Mouse (Mus musculus) heart, embryonic 12.5 days (tissue): ENCODE results near the gene Gm17027. TPM values are rescaled to one million over a fixed set of nuclear protein-coding genes. Genes with fewer than 3 reads are reported as not detected.
"Not testable (repeated sequence)": the region's sequence is repeated elsewhere in the genome, so short reads cannot be mapped to it uniquely, and the experiment has no call there.

ENCODE experiments used
- ATAC-seq: fragments of 200-750 bp; cut with Nextera tagmentation; 2 replicates; pipeline ENCODE4 v1.8.0; 2017; ENCODE audit warnings: moderate TSS enrichment, moderate library complexity; ENCODE audit not compliant: insufficient number of reproducible peaks, low FRiP score
- H3K27ac ChIP-seq: fragments of 300-500 bp; sonication (generic); 2 replicates; pipeline ENCODE4 v1.5.1; 2016; ENCODE audit warnings: mild to moderate bottlenecking, moderate library complexity; ENCODE audit not compliant: poor library complexity, severe bottlenecking
- H3K27me3 ChIP-seq: fragments of 300-500 bp; sonication (generic); replicated peaks from 2 replicates; pipeline ENCODE4 v1.6.1; 2016; ENCODE audit warnings: mild to moderate bottlenecking, moderate library complexity
- H3K36me3 ChIP-seq: fragments of 300-500 bp; sonication (generic); 2 replicates; pipeline ENCODE4 v1.6.1; 2016; ENCODE audit warnings: mild to moderate bottlenecking, moderate library complexity
- H3K4me1 ChIP-seq: fragments of 300-500 bp; sonication (generic); replicated peaks from 2 replicates; pipeline ENCODE4 v1.6.1; 2016; ENCODE audit warnings: mild to moderate bottlenecking
- H3K4me2 ChIP-seq: fragments of 300-500 bp; sonication (generic); 2 replicates; pipeline ENCODE4 v1.6.1; 2016; ENCODE audit warnings: mild to moderate bottlenecking, moderate library complexity
- H3K4me3 ChIP-seq: fragments of 300-500 bp; sonication (generic); 2 replicates; pipeline ENCODE4 v1.5.1; 2016; ENCODE audit warnings: mild to moderate bottlenecking
- H3K9ac ChIP-seq: fragments of 300-500 bp; sonication (generic); 2 replicates; pipeline ENCODE4 v1.6.1; 2016; ENCODE audit warnings: mild to moderate bottlenecking, moderate library complexity
- H3K9me3 ChIP-seq: fragments of 300-500 bp; sonication (generic); replicated peaks from 2 replicates; pipeline ENCODE4 v1.6.1; 2016; ENCODE audit warnings: mild to moderate bottlenecking, moderate library complexity
- WGBS: fragments of 180-500 bp; shearing (Covaris S2); methylation state at CpG from one replicate; pipeline ENCODE4 v1.1.7; 2016; 5-methylcytosine and 5-hydroxymethylcytosine counted together
- polyA plus RNA-seq: library from polyadenylated mRNA; unstranded; fragments of >200 nt; fragmentation: Nextera tagmentation; extraction: Ambion mirVana; gene quantifications from 2 replicates; pipeline ENCODE4 v1.2.1, GENCODE M21; 2016

Gm17027 gene
- not detected in 2 replicates for polyA plus RNA-seq

DNA sequence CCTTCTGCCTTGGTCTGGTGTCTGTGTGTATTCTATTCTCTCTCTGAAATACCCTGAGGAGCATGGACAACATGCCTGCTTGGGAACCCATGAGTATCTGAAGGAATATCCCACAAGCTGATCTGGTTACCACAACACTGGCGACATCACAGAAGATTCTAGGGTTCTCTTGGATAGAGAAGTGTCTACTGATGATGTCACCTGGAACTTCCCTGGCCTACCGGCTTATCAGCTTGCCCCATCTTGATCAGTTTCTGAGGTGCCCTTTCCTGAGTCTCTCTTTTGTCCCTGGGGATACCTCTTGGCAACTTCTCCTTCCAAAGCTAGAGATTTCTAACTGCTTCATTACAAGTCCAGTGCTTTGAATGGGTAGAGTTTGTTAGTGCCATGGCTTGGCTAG is at the start of gene Gm17027:
TSS of gene Gm17027 (minus strand) at position 101 of the 400 bp plus-strand sequence.
- not testable (repeated sequence) for H3K4me3 ChIP-seq, H3K9ac ChIP-seq, H3K36me3 ChIP-seq, H3K4me1 ChIP-seq, ATAC-seq, H3K4me2 ChIP-seq, H3K27ac ChIP-seq, H3K9me3 ChIP-seq, H3K27me3 ChIP-seq
- 72% methylated on average over 2 of the region's 2 CpGs for WGBS

DNA sequence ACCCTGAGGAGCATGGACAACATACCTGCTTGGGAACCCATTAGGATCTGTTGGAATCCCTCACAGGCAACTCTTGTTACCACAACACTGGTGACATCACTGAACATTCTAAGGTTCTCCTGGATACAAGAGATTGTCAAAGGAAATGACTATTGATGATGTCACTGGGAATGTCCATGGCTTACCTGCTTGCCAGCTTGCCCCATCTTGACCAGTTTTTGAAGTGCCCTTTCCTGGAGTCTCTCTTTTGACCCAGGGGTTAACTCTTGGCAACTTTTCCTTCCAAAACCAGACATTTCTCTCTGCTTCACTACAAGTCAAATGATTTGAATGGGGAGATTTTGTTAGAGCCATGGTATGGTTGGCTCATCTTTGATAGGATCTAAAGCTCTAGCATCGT is 28.3 kb upstream of the Gm17027 start, which contains the start of gene Gm3573:
TSS of gene Gm3573 (minus strand) at position 101 of the 400 bp plus-strand sequence.
- no CpG with 5 or more reads among the region's 1 CpGs for WGBS
- not testable (repeated sequence) for H3K27me3 ChIP-seq, H3K36me3 ChIP-seq, H3K4me1 ChIP-seq, H3K9ac ChIP-seq, H3K4me3 ChIP-seq, ATAC-seq, H3K27ac ChIP-seq, H3K9me3 ChIP-seq, H3K4me2 ChIP-seq

DNA sequence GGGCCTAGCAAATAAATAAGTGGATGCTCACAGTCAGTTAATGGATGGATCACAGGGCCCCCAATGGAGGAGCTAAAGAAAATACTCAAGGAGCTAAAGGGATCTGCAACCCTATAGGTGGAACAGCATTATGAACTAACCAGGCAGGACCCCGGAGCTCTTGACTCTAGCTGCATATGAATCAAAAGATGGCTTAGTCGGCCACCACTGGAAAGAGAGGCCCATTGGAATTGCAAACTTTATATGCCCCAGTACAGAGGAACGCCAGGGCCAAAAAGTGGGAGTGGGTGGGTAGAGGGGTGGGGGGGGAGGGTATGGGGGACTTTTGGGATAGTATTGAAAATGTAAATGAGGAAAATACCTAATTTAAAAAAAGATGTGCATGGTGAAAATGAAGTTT is 21.5 kb upstream of the Gm17027 start:
- ATAC-seq, H3K4me1 ChIP-seq, H3K27ac ChIP-seq, H3K27me3 ChIP-seq, H3K9ac ChIP-seq, H3K9me3 ChIP-seq, H3K36me3 ChIP-seq, H3K4me3 ChIP-seq, H3K4me2 ChIP-seq: not testable (repeated sequence)
- 74% methylated on average over 3 of the region's 3 CpGs for WGBS

DNA sequence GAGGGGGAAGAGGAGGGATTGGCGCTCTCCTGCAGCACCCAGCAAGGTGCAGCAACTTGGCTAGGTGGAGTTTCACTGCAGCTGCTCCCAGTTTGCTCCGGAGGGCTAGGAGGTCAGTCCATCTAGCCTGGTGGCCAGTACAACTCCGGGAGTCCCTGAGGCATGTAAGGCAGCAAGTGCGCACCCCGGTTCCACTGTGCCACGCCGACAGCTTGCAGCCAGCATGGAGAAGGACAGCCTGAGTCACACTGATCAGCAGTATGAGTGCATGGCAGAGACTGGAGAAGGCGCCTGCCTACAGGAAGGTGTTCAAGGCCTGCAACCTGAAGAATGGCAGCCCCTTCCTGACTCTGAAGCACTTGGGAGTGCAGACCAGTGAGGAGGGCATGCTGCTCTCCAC is 27.9 kb downstream of the Gm17027 start:
- H3K4me1 ChIP-seq, H3K9me3 ChIP-seq, H3K36me3 ChIP-seq, H3K27ac ChIP-seq, H3K4me2 ChIP-seq, H3K27me3 ChIP-seq, ATAC-seq, H3K4me3 ChIP-seq, H3K9ac ChIP-seq: not testable (repeated sequence)
- WGBS = 60% methylated on average over 7 of the region's 8 CpGs

DNA sequence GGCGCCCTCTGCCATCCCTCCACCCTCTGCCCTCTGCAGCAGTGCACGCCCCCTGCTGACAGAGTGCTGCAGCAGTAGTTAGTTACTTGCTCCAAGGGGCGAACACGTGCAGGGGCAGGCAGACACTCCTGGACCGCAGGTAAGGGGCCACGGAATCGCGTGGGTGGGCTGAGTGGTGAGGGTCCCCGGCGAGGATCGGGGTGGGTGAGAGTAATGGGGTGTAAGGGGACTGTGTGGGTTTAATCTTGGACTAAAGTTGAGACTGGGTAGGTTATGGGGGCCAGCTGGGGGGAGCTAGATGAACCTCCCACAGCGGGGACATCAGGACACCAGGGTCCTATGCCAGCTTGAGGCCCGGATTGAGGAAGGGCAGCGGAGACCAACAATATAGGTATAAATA is 28.6 kb downstream of the Gm17027 start:
- ATAC-seq, H3K27ac ChIP-seq, H3K27me3 ChIP-seq, H3K36me3 ChIP-seq, H3K4me3 ChIP-seq, H3K4me1 ChIP-seq, H3K9ac ChIP-seq, H3K9me3 ChIP-seq, H3K4me2 ChIP-seq: not testable (repeated sequence)
- WGBS = 36% methylated on average over 11 of the region's 14 CpGs

DNA sequence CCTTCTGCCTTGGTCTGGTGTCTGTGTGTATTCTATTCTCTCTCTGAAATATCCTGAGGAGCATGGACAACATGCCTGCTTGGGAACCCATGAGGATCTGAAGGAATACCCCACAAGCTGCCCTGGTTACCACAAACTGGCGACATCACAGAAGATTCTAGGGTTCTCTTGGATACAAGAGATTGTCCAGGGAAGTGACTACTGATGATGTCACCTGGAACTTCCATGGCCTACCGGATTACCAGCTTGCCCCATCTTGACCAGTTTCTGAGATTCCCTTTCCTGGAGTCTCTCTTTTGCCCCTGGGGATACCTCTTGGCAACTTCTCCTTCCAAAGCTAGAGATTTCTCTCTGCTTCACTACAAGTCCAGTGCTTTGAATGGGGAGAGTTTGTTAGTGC is 45.2 kb downstream of the Gm17027 start, which contains the start of gene Gm7951:
TSS of gene Gm7951 (minus strand) at position 101 of the 400 bp plus-strand sequence.
- not testable (repeated sequence) for ATAC-seq, H3K9ac ChIP-seq, H3K9me3 ChIP-seq, H3K27ac ChIP-seq, H3K4me3 ChIP-seq, H3K27me3 ChIP-seq, H3K36me3 ChIP-seq, H3K4me2 ChIP-seq, H3K4me1 ChIP-seq
- 29% methylated on average over 1 of the region's 2 CpGs for WGBS

Other genes starting within 250 kb of the Gm17027 start
- gene 1700049E17Rik1, start 237.7 kb downstream of the Gm17027 start, polyA plus RNA-seq = not detected in 2 replicates
- gene 1700024B05Rik, start 218.6 kb downstream of the Gm17027 start, polyA plus RNA-seq = not detected in 2 replicates
- gene Gm6401, start 194.7 kb downstream of the Gm17027 start, polyA plus RNA-seq = not detected in 2 replicates
- gene Gm3543, start 179.3 kb downstream of the Gm17027 start, polyA plus RNA-seq = not detected in 2 replicates
- gene Gm7951, start 45.3 kb downstream of the Gm17027 start, polyA plus RNA-seq = not detected in 2 replicates
- gene Gm3573, start 28.2 kb upstream of the Gm17027 start, polyA plus RNA-seq = not detected in 2 replicates
- gene Gm17026, start 97.4 kb upstream of the Gm17027 start, polyA plus RNA-seq = not detected in 2 replicates
- not detected in 2 replicates for gene Gm9611, start 134.7 kb upstream of the Gm17027 start, polyA plus RNA-seq
- not detected in 2 replicates for gene Gm7995, start 147.6 kb upstream of the Gm17027 start, polyA plus RNA-seq